Mouse (Mus musculus) liver, postnatal 0 days (tissue): Measurements from ENCODE around the gene BC029722.

Source experiments
- CTCF ChIP-seq: sonication (generic); IDR thresholded peaks from 2 replicates; pipeline ENCODE4 v1.5.1; 2016; ENCODE audit warnings: antibody characterized with exemption, low read depth
- EP300 ChIP-seq: IDR thresholded peaks from 2 replicates; pipeline ENCODE4 v1.6.1; 2016; ENCODE audit warnings: antibody characterized with exemption, low read depth, mild to moderate bottlenecking

DNA sequence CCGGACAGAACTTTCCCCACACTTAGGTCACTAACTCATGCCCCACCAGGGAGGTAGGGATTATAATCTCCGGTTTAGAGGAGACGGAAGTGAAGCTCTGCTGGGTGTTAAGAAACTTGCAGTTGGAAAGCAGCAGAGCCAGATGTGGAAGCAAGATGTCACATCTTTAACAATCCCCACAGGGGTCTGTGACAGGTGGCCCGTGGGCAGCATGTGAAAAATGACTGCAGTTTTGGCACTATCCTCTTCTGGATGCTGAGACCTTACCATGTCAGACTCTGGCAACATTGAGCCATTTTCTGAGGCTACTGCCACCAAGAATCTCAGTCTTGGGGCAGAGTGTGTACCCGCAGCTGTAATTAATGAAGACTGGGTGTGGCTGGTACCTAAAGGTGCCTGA lies 15.2 kb downstream of the BC029722 start:
- no peak for TF ChIP-seq CTCF
- no peak for TF ChIP-seq EP300
